Mouse (Mus musculus): ENCODE results near the gene Colgalt2.

GRCm38 (mm10) chr1:152454536-152454935 lies 54.9 kb downstream of the Colgalt2 start:
- no peak for TF ChIP-seq EP300 (IDR thresholded peaks at IDR 0.05; ENCODE audit: low read depth)
- no peak for TF ChIP-seq CTCF (IDR thresholded peaks at IDR 0.05; ENCODE audit: low read depth)
